Mouse (Mus musculus): ENCODE measurements around the gene Gm5286. TPM values are rescaled to one million over a fixed set of nuclear protein-coding genes. Genes with fewer than 3 reads are reported as not detected.
"Not testable (repeated sequence)": the region's sequence is repeated elsewhere in the genome, so short reads cannot be mapped to it uniquely, and the experiment has no call there.

Gene Gm5286
- total RNA-seq (2017): not detected in 2 replicates

DNA sequence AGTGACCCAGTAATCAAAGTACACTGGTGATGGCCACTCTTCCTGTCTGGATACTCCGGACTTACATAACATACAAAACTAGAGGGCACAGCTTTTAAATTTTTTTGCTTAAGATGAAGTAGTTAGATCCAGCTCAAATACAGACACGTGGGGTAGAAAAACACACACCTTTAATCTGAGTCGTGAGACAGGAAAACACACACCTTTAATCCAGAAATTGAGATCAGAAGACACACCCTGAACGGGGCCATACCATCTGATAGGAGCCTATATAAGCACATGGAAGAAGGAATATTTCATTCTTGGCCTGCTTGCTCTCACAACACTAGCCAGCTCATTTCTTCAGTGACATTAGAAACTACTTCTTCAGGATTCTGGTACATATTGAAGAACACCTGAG is at the start of gene Gm5286:
TSS of gene Gm5286 (plus strand) at position 301 of the 400 bp plus-strand sequence.
- ATAC-seq (replicated peaks; ENCODE audit: low read depth, poor library complexity, severe bottlenecking): not testable (repeated sequence)

DNA sequence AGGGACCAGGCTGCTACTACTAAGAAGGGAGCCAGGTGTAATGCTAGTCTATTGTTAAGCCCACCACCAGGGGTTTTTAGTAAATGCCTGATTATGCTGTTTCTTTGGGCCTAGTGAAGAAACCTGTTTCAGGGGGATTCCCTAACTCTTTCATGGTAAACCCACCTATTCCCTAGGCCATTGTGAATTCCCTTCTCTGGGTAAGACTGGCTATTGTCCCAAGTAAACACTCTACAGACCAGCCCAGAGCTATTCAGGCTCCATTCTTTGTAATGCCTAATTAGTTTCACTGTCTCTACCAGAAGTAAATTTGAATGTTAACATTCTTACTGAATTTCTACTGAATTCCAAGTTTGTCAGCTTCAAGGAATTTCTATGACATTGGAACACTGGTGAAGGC is 29.2 kb upstream of the Gm5286 start:
- not testable (repeated sequence) for ATAC-seq (replicated peaks; ENCODE audit: low read depth, poor library complexity, severe bottlenecking)

DNA sequence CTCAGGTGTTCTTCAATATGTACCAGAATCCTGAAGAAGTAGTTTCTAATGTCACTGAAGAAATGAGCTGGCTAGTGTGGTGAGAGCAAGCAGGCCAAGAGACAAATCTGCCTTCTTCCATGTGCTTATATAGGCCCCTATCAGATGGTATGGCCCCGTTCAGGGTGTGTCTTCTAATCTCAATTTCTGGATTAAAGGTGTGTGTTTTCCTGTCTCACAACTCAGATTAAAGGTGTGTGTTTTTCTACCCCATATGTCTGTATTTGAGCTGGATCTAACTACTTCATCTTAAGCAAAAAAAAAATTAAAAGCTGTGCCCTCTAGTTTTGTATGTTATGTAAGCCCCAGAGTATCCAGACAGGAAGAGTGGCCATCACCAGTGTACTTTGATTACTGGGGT is 18.4 kb upstream of the Gm5286 start, which contains the start of gene Gm10696:
TSS of gene Gm10696 (minus strand) at position 101 of the 400 bp plus-strand sequence.
- ATAC-seq (replicated peaks; ENCODE audit: low read depth, poor library complexity, severe bottlenecking): not testable (repeated sequence)

Other genes starting within 250 kb of the Gm5286 start
- gene Tdpoz5, start 235.4 kb upstream of the Gm5286 start, total RNA-seq (2017): not detected in 2 replicates
- gene Gm9125, start 141.8 kb upstream of the Gm5286 start, total RNA-seq (2017): not detected in 2 replicates
- gene Gm10697, start 124.1 kb upstream of the Gm5286 start, total RNA-seq (2017): not detected in 2 replicates
- not detected in 2 replicates for gene Gm10696, start 18.5 kb upstream of the Gm5286 start, total RNA-seq (2017)
- not detected in 2 replicates for gene Gm4778, start 67.3 kb downstream of the Gm5286 start, total RNA-seq (2017)
- 4.3 and 4.5 TPM in 2 replicates for gene Them4, start 113.4 kb downstream of the Gm5286 start, total RNA-seq (2017)
- gene Them5, start 145.4 kb downstream of the Gm5286 start, total RNA-seq (2017): not detected in 2 replicates
- not detected in 2 replicates for gene C2cd4d, start 165.7 kb downstream of the Gm5286 start, total RNA-seq (2017)
- not detected in 2 replicates for gene Rorc, start 176.1 kb downstream of the Gm5286 start, total RNA-seq (2017)
- not detected in 2 replicates for gene Lingo4, start 201.8 kb downstream of the Gm5286 start, total RNA-seq (2017)
- 10.8 and 14.7 TPM in 2 replicates for gene Tdrkh, start 216.6 kb downstream of the Gm5286 start, total RNA-seq (2017)
- gene Mrpl9, start 246.6 kb downstream of the Gm5286 start, total RNA-seq (2017): 65.6 and 77.6 TPM in 2 replicates
- gene Oaz3, start 247.2 kb downstream of the Gm5286 start, total RNA-seq (2017): not detected in 2 replicates

Measured in common myeloid progenitor, adult 5-6 weeks (primary cell).